Mouse (Mus musculus): Measurements from ENCODE around the gene Ganab. TPM values are rescaled to one million over a fixed set of nuclear protein-coding genes. Genes with fewer than 3 reads are reported as not detected.

Ganab gene
- polyA plus RNA-seq, 1 experiment from 2014 or later, result 56.7 TPM

DNA sequence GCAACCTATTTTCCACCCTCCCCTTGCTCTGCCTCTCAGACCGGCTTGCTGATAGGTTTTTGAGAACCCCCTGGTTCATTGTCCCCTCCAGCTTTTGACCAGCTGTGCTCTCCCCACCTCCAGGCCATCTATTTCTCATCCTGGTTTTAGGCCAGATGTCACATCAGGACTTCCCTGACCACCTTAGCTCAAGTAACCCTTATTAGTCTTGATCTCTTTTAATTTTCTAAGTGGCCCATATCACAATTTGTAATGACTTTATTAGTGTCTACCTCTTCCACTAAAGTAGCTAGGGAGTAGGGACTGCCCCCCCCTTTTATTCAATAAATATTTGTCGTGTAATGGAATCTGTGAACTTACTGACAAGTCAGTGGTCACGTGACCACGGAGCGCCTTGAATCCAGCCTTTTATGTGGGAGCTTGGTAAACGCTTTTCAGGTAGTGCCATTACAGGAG is 23.0 kb downstream of the Ganab start:
- no peaks in the 10 kb centered on the region for H3K9me3 ChIP-seq (replicated peaks; ENCODE audit: control insufficient read depth, low read length)
- H3K36me3 ChIP-seq (ENCODE audit: control insufficient read depth, insufficient read depth), result peaks cover 12% of the 10 kb centered on the region
- H3K4me2 ChIP-seq (ENCODE audit: low read depth, low read length), result peak overlapping the region; percentile 72
- peak overlapping the region; percentile 87 for H3K9ac ChIP-seq (ENCODE audit: low read length)
- WGBS, result 1% methylated on average over 6 of the region's 6 CpGs
- peak overlapping the region; percentile 83 for H3K4me3 ChIP-seq (ENCODE audit: low read length)
- H3K27ac ChIP-seq (ENCODE audit: low read length), result peak overlapping the region; percentile 89
- no peak for ATAC-seq (replicated peaks; ENCODE audit: extremely low read depth, insufficient read depth, low FRiP score)
- H3K4me1 ChIP-seq (ENCODE audit: control insufficient read depth, insufficient read depth, low read length), result peaks cover 12% of the 10 kb centered on the region
- no peaks in the 10 kb centered on the region for H3K27me3 ChIP-seq (ENCODE audit: control insufficient read depth, insufficient read depth, low read length)

DNA sequence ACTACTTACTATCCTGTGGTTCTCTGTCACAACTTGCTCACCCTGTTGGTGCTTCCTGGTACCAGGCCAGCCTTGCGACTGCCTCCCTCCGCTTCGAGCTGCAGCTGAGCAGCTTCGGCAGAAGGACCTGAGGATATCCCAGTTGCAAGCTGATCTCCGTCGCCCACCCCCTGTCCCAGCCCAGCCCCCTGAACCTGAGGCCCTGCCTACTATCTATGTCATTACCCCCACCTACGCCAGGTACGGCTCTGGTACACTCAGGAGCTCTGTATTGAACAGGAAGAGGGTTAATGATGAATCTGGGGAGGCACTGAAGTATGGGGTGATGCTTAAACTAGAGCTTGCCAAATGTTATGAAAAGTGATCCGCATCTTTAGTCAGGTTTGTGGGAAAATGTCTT is 23.9 kb downstream of the Ganab start:
- no peak overlapping the region for H3K27ac ChIP-seq (ENCODE audit: low read length)
- peaks cover 12% of the 10 kb centered on the region for H3K4me1 ChIP-seq (ENCODE audit: control insufficient read depth, insufficient read depth, low read length)
- H3K27me3 ChIP-seq (ENCODE audit: control insufficient read depth, insufficient read depth, low read length), result no peaks in the 10 kb centered on the region
- WGBS, result 65% methylated on average over 9 of the region's 9 CpGs
- no peak overlapping the region for H3K4me2 ChIP-seq (ENCODE audit: low read depth, low read length)
- H3K4me3 ChIP-seq (ENCODE audit: low read length), result no peak overlapping the region
- peaks cover 9% of the 10 kb centered on the region; the same call in 1 of the 2 replicates for H3K36me3 ChIP-seq (ENCODE audit: control insufficient read depth, insufficient read depth)
- no peak for ATAC-seq (replicated peaks; ENCODE audit: extremely low read depth, insufficient read depth, low FRiP score)
- H3K9me3 ChIP-seq (replicated peaks; ENCODE audit: control insufficient read depth, low read length), result no peaks in the 10 kb centered on the region
- H3K9ac ChIP-seq (ENCODE audit: low read length), result no peak overlapping the region

DNA sequence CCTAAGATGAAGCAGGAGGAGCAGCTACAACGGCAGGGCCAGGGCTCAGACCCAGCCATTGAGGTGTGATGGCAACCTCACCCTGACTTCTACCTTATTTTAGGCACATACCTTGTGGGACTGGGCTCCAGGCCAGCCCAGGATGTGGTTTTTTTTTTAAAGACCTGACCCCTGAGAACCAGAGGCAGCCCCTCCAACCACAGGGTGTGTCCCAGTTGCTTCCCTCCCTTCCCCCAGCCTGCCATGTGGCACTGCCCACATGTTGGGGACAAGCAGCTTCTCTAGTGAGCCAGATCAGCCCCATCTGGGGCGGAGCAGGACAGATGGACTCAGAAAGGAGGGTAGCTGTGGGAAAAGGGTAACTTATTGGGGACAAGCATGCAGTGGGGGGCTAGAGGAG is 28.9 kb downstream of the Ganab start:
- no peak overlapping the region for H3K4me2 ChIP-seq (ENCODE audit: low read depth, low read length)
- 86% methylated on average over 2 of the region's 2 CpGs for WGBS
- no peaks in the 10 kb centered on the region for H3K9me3 ChIP-seq (replicated peaks; ENCODE audit: control insufficient read depth, low read length)
- peaks cover 17% of the 10 kb centered on the region for H3K4me1 ChIP-seq (ENCODE audit: control insufficient read depth, insufficient read depth, low read length)
- H3K4me3 ChIP-seq (ENCODE audit: low read length), result no peak overlapping the region
- H3K9ac ChIP-seq (ENCODE audit: low read length), result no peak overlapping the region
- no peaks in the 10 kb centered on the region for H3K27me3 ChIP-seq (ENCODE audit: control insufficient read depth, insufficient read depth, low read length)
- H3K36me3 ChIP-seq (ENCODE audit: control insufficient read depth, insufficient read depth), result peaks cover 16% of the 10 kb centered on the region
- no peak overlapping the region for H3K27ac ChIP-seq (ENCODE audit: low read length)
- no peak for ATAC-seq (replicated peaks; ENCODE audit: extremely low read depth, insufficient read depth, low FRiP score)

DNA sequence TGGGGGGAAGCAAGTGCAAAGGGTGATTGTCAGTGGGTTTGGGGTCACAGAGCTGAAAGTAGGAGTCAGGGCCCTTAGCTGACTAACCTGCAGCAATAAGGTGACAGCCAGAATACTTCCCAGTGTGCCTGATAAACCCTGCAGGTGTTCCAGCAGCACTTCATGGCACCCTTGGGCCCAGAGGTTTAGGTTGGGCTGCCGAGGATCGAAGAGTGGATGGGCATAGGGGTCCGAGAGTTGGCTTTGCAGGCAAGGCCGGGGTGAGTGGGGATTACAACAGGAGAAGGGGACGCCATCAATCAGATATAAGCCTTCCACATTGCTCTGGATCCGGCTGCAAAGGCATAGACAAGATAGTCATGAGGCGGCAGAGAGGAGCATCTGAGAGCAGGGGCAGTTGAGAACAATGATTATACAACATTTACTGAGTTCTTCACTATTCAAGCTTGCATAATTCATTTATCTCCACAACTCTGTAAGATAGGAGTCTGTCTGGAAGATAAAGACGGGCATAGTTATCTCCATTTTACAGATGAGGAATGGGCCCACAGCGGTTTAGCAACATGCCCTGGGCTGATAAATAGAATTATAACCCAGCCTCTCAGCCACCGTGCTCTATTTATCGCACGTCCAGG is 30.1 kb downstream of the Ganab start:
- 78% methylated on average over 12 of the region's 12 CpGs for WGBS

DNA sequence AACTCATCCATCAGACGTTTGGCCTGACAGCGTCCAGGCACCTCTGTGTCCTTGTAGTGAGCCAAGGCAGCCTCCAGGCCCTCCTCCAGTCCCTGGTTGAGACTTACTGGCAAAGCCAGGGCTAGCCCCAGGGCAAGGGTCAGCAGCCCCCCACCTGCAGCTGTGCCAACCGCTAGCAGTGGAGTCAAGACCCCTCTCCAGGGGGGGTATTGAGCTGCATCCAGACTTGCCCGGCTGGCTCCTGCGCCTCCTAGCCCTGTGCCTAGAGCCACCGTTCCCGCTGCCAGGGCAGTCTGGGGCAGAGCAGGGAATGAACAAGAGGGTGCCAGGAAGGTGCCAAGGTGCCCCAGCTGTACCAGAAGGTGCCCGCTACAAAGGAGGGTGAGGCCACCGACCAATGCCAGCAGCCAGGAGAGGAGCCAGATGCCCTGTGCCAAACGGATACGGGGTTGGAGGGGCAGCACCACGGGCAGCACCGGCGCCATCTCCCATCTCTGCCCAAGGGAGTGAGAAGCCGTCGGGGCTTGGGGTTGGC is 30.9 kb downstream of the Ganab start:
- Histone ChIP-seq H3K4me2 (ENCODE audit: low read depth, low read length) (peak overlapping the region; percentile 86), H3K4me1 (ENCODE audit: control insufficient read depth, insufficient read depth, low read length) (peaks cover 16% of the 10 kb centered on the region), H3K36me3 (ENCODE audit: control insufficient read depth, insufficient read depth) (peaks cover 21% of the 10 kb centered on the region), H3K9me3 (replicated peaks; ENCODE audit: control insufficient read depth, low read length) (no peaks in the 10 kb centered on the region), H3K4me3 (ENCODE audit: low read length) (peak overlapping the region; percentile 87), H3K9ac (ENCODE audit: low read length) (peak overlapping the region; percentile 92; the same call in 1 of the 2 replicates), H3K27ac (ENCODE audit: low read length) (peak overlapping the region; percentile 84), H3K27me3 (ENCODE audit: control insufficient read depth, insufficient read depth, low read length) (no peaks in the 10 kb centered on the region)
- 21% methylated on average over 16 of the region's 16 CpGs for WGBS
- ATAC-seq (replicated peaks; ENCODE audit: extremely low read depth, insufficient read depth, low FRiP score), result no peak; the same call in 1 of the 2 replicates

More for the DNA sequence above, 30.1 kb downstream of the Ganab start:
- Histone ChIP-seq H3K9ac (ENCODE audit: low read length) (no peak overlapping the region), H3K9me3 (replicated peaks; ENCODE audit: control insufficient read depth, low read length) (no peaks in the 10 kb centered on the region), H3K4me2 (ENCODE audit: low read depth, low read length) (no peak overlapping the region), H3K27ac (ENCODE audit: low read length) (no peak overlapping the region), H3K27me3 (ENCODE audit: control insufficient read depth, insufficient read depth, low read length) (no peaks in the 10 kb centered on the region), H3K36me3 (ENCODE audit: control insufficient read depth, insufficient read depth) (peaks cover 16% of the 10 kb centered on the region), H3K4me3 (ENCODE audit: low read length) (no peak overlapping the region), H3K4me1 (ENCODE audit: control insufficient read depth, insufficient read depth, low read length) (peaks cover 16% of the 10 kb centered on the region)
- ATAC-seq (replicated peaks; ENCODE audit: extremely low read depth, insufficient read depth, low FRiP score), result no peak

DNA sequence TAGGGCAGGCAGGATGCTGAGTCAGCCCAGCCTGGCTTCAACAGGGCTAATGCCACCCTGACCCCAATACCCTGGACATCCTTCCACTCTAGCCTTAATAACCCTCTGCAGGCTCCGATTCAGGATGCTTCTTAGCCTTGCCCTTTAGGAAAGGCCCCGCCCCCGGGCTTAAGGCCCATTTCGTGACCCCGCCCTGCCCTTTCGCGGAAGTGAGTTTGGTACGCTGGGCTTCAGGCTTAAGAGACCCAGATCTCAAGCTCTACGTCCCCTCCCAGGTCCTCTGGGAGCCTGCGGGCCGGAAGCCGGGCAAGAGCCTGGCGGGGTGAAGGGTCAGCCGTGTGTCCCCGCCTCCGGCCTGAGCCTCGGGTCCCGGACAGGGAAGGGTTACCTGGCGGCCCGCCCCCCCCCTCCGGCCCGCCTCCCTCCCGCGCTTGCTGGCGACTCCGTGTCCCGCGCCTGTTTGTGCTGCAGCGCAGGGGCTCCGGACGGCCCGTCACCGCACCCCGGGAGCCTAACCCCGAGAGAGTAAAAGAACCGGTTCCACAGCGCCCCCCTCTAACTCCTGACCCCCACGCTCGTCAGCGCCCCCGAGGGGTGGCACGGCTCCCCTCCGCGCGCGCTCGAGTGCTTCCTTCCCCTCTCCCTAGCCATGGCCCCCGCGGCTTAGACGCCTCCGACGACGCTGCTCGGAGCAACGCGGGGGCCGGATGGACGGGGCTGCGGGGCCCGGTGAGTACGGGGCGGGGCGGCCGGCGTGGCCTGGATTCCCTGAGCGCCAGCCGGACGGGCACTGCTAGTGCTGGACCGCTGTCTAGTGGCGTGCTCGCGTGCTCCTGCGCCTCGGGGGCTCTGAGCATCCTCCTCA is 31.6 kb downstream of the Ganab start, which contains the start of the genes Rom1 and Eml3:
TSS of gene Rom1 (minus strand) at position 133 of the 865 bp plus-strand sequence.
TSS of gene Eml3 (plus strand) at position 329 of the 865 bp plus-strand sequence.
- no peaks in the 10 kb centered on the region for H3K9me3 ChIP-seq (replicated peaks; ENCODE audit: control insufficient read depth, low read length)
- peak within 1 kb of the TSS; percentile 87 for H3K4me3 ChIP-seq (ENCODE audit: low read length)
- peak within 1 kb of the TSS; percentile 84 for H3K27ac ChIP-seq (ENCODE audit: low read length)
- H3K27me3 ChIP-seq (ENCODE audit: control insufficient read depth, insufficient read depth, low read length), result no peaks in the 10 kb centered on the region
- peaks cover 16% of the 10 kb centered on the region for H3K4me1 ChIP-seq (ENCODE audit: control insufficient read depth, insufficient read depth, low read length)
- H3K9ac ChIP-seq (ENCODE audit: low read length), result peak within 1 kb of the TSS; percentile 92
- WGBS, result 0% methylated on average over 70 of the region's 74 CpGs
- H3K4me2 ChIP-seq (ENCODE audit: low read depth, low read length), result peak within 1 kb of the TSS; percentile 86
- H3K36me3 ChIP-seq (ENCODE audit: control insufficient read depth, insufficient read depth), result peaks cover 21% of the 10 kb centered on the region
- peak; percentile 80 for ATAC-seq (replicated peaks; ENCODE audit: extremely low read depth, insufficient read depth, low FRiP score)

DNA sequence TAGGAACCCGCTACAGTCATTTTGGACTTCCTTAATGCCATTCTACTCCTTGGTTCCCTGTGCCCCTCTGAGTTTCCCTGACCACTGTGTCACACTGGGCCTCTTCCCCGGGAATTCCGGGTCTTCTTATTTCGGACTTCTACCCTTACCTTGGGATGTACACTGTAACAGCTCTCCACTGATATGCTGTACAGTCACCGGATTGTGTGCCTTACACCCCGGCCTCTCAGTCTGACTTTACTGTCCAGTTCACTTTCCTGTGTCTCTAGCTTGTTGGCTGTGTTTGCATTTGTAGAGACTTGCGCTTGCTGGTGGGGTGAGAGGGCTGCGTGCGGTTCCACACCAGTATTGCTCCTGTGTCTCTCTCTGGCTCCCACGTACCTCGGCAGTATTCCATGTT is 32.2 kb downstream of the Ganab start:
- Histone ChIP-seq H3K27me3 (ENCODE audit: control insufficient read depth, insufficient read depth, low read length) (no peaks in the 10 kb centered on the region), H3K9me3 (replicated peaks; ENCODE audit: control insufficient read depth, low read length) (no peaks in the 10 kb centered on the region), H3K4me3 (ENCODE audit: low read length) (peak overlapping the region; percentile 87), H3K4me1 (ENCODE audit: control insufficient read depth, insufficient read depth, low read length) (peaks cover 16% of the 10 kb centered on the region), H3K9ac (ENCODE audit: low read length) (peak overlapping the region; percentile 92), H3K27ac (ENCODE audit: low read length) (peak overlapping the region; percentile 84), H3K4me2 (ENCODE audit: low read depth, low read length) (peak overlapping the region; percentile 86), H3K36me3 (ENCODE audit: control insufficient read depth, insufficient read depth) (peaks cover 27% of the 10 kb centered on the region)
- no peak for ATAC-seq (replicated peaks; ENCODE audit: extremely low read depth, insufficient read depth, low FRiP score)
- 12% methylated on average over 11 of the region's 11 CpGs for WGBS

DNA sequence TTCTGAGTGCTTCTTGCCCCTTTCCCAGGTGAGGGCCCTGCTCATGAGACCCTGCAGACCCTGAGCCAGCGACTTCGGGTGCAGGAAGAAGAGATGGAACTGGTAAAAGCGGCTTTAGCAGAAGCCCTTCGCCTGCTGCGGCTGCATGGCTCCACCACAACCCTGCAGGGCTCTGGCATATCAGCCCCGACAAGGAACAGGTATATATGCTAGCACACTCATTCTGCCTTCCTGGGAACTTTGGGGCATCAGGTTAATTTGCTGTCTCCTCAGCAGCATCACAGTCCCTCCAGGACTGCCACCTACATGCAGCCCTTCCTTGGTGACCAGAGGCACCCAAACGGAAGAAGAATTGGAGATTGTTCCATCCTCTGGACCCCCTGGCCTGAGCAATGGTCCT is 32.9 kb downstream of the Ganab start:
- H3K4me3 ChIP-seq (ENCODE audit: low read length), result peak overlapping the region; percentile 87
- H3K36me3 ChIP-seq (ENCODE audit: control insufficient read depth, insufficient read depth), result peaks cover 24% of the 10 kb centered on the region

More for the DNA sequence above, 32.9 kb downstream of the Ganab start:
- Histone ChIP-seq H3K4me1 (ENCODE audit: control insufficient read depth, insufficient read depth, low read length) (peaks cover 16% of the 10 kb centered on the region), H3K27ac (ENCODE audit: low read length) (no peak overlapping the region), H3K27me3 (ENCODE audit: control insufficient read depth, insufficient read depth, low read length) (no peaks in the 10 kb centered on the region), H3K9me3 (replicated peaks; ENCODE audit: control insufficient read depth, low read length) (no peaks in the 10 kb centered on the region), H3K9ac (ENCODE audit: low read length) (peak overlapping the region; percentile 92), H3K4me2 (ENCODE audit: low read depth, low read length) (peak overlapping the region; percentile 86)
- 75% methylated on average over 7 of the region's 7 CpGs for WGBS
- ATAC-seq (replicated peaks; ENCODE audit: extremely low read depth, insufficient read depth, low FRiP score), result no peak
